Mouse (Mus musculus) liver, embryonic 14.5 days (tissue): ENCODE results near the gene Serpinf1.

ENCODE experiments used
- CTCF ChIP-seq: IDR thresholded peaks from 2 replicates; pipeline ENCODE4 v1.5.1; 2016; ENCODE audit warnings: antibody characterized with exemption, low read depth, control low read depth
- EP300 ChIP-seq: IDR thresholded peaks from 2 replicates; pipeline ENCODE4 v1.6.1; 2016; ENCODE audit warnings: antibody characterized with exemption, low read depth

- TF ChIP-seq CTCF (no peak), EP300 (no peak)
Measured at GRCm38 (mm10) chr11:75441034-75441433, 18.5 kb upstream of the Serpinf1 start.
